In genomic region chr11:85843347-85843692, GRCm38 (mm10) we compare ENCODE assay signal across 8 mouse cellular contexts. TPM values are rescaled to one million over a fixed set of nuclear protein-coding genes. Genes with fewer than 3 reads are reported as not detected.
DNase-seq lines count a peak whose midpoint lies in the region; ATAC-seq and TF ChIP-seq lines count a peak whose summit lies in the region.

No protein-coding gene starts in this region.

- TF ChIP-seq EP300 in liver, embryonic 14.5 days (IDR thresholded peaks at IDR 0.05; ENCODE audit: low read depth), result no peak

- no peaks in the 10 kb centered on the region for H3K9me3 ChIP-seq in hindbrain, embryonic 16.5 days (ENCODE audit: control insufficient read depth, low read length)
- H3K9me3 ChIP-seq in liver, embryonic 14.5 days (ENCODE audit: control insufficient read depth, low read length), result no peaks in the 10 kb centered on the region
- H3K9me3 ChIP-seq in neural tube, embryonic 11.5 days (ENCODE audit: control insufficient read depth, low read length), result no peaks in the 10 kb centered on the region

- H3K27ac ChIP-seq in hindbrain, embryonic 16.5 days (ENCODE audit: low read depth, low read length), result 0 out of 2 replicates have a peak overlapping the region, but pooled peaks have one; percentile 29
- H3K27ac ChIP-seq in liver, embryonic 14.5 days, result no peak overlapping the region
- 0 out of 2 replicates have a peak overlapping the region, but pooled peaks have one; percentile 42 for H3K27ac ChIP-seq in neural tube, embryonic 11.5 days (ENCODE audit: low read depth, low read length)

- peak overlapping the region; percentile 85 for H3K4me2 ChIP-seq in hindbrain, embryonic 16.5 days (ENCODE audit: low read length)
- peak overlapping the region; percentile 72 for H3K4me2 ChIP-seq in liver, embryonic 14.5 days (ENCODE audit: low read depth)
- peak overlapping the region; percentile 88 for H3K4me2 ChIP-seq in neural tube, embryonic 11.5 days (ENCODE audit: low read depth)

- ATAC-seq in hindbrain, embryonic 16.5 days, result peak; percentile 43; the same call in 1 of the 2 replicates
- ATAC-seq in liver, embryonic 14.5 days (ENCODE audit: insufficient read depth), result peak; percentile 22
- peak; percentile 24 for ATAC-seq in neural tube, embryonic 11.5 days (ENCODE audit: insufficient read depth, low FRiP score, low TSS enrichment)

- peak; percentile 49 to 67 for DNase-seq in cerebellum, postnatal 25 days
- no peak for DNase-seq in cerebellum, adult 9-11 months
- DNase-seq in brain, adult 2 months (ENCODE audit: low read depth, low spot score), result peak; percentile 45
- peak; percentile 66 to 76 for DNase-seq in gastrocnemius, adult 8-10 months (ENCODE audit: low spot score in 2 of 2)
- DNase-seq in liver, embryonic 14.5 days (ENCODE audit: low read depth in 3 of 3, low spot score in 3 of 3), result peak in 1 of 3 experiments; percentile 38
- peak; percentile 87 for DNase-seq in neural tube, embryonic 11.5 days (ENCODE audit: low spot score)
- DNase-seq in thymus, postnatal 14 days, result peak; percentile 66

- peaks cover 14% of the 10 kb centered on the region for H3K4me1 ChIP-seq in hindbrain, embryonic 16.5 days (ENCODE audit: control insufficient read depth, insufficient read depth, low read depth, low read length)
- peaks cover 3 to 7% of the 10 kb centered on the region in 2 experiments; a peak in 2 of 4 replicates for H3K4me1 ChIP-seq in liver, embryonic 14.5 days (replicated peaks; ENCODE audit: control insufficient read depth in 2 of 2, insufficient read depth in 2 of 2, low read length in 1 of 2)
- H3K4me1 ChIP-seq in neural tube, embryonic 11.5 days (ENCODE audit: control insufficient read depth, insufficient read depth, low read length), result peaks cover 14% of the 10 kb centered on the region

- 0% methylated on average over 17 of the region's 18 CpGs for WGBS in hindbrain, embryonic 16.5 days
- WGBS in liver, embryonic 14.5 days (ENCODE audit: insufficient replicate concordance), result under 1% methylated on average over 18 of the region's 18 CpGs
- WGBS in neural tube, embryonic 11.5 days, result under 1% methylated on average over 18 of the region's 18 CpGs

- peak overlapping the region; percentile 45; the same call in 1 of the 2 replicates for H3K9ac ChIP-seq in hindbrain, embryonic 16.5 days (ENCODE audit: low read depth, low read length)
- no peak overlapping the region for H3K9ac ChIP-seq in liver, embryonic 14.5 days (replicated peaks)
- 0 out of 2 replicates have a peak overlapping the region, but pooled peaks have one; percentile 5 for H3K9ac ChIP-seq in neural tube, embryonic 11.5 days (ENCODE audit: low read length)

- peak overlapping the region; percentile 44 for H3K4me3 ChIP-seq in hindbrain, embryonic 16.5 days (ENCODE audit: low read length)
- peak overlapping the region; percentile 11 to 46; a peak in 2 of 4 replicates for H3K4me3 ChIP-seq in liver, embryonic 14.5 days (ENCODE audit: insufficient read depth in 1 of 2, low read depth in 2 of 2, low read length in 2 of 2)
- H3K4me3 ChIP-seq in neural tube, embryonic 11.5 days (ENCODE audit: low read depth, low read length), result peak overlapping the region; percentile 33

- TF ChIP-seq CTCF in liver, embryonic 14.5 days (IDR thresholded peaks at IDR 0.05; ENCODE audit: low read depth), result peak; percentile 90

- H3K36me3 ChIP-seq in hindbrain, embryonic 16.5 days (ENCODE audit: control insufficient read depth, insufficient read depth, low read length), result no peaks in the 10 kb centered on the region
- H3K36me3 ChIP-seq in liver, embryonic 14.5 days (replicated peaks; ENCODE audit: control insufficient read depth, insufficient read depth, low read depth), result no peaks in the 10 kb centered on the region
- H3K36me3 ChIP-seq in neural tube, embryonic 11.5 days (ENCODE audit: control insufficient read depth, insufficient read depth, low read length), result no peaks in the 10 kb centered on the region

- peaks cover 74% of the 10 kb centered on the region for H3K27me3 ChIP-seq in hindbrain, embryonic 16.5 days (replicated peaks; ENCODE audit: control insufficient read depth, insufficient read depth, low read length)
- peaks cover 80% of the 10 kb centered on the region for H3K27me3 ChIP-seq in liver, embryonic 14.5 days (ENCODE audit: control insufficient read depth, insufficient read depth, low read length)
- peaks cover 60% of the 10 kb centered on the region for H3K27me3 ChIP-seq in neural tube, embryonic 11.5 days (ENCODE audit: control insufficient read depth, insufficient read depth, low read length)

RNA-seq across cellular contexts. Expression of gene Gm11444, which starts 6.8 kb away (rescaled TPM):
- total RNA-seq in gastrocnemius, adult 8-10 months (2022), result not detected
- polyA plus RNA-seq in hindbrain, embryonic 16.5 days (2015; fragmentation: Nextera tagmentation; extraction: Ambion mirVana), result not detected in 2 replicates
- not detected in 2 replicates for polyA plus RNA-seq in liver, embryonic 14.5 days (2012; rRNA removed)
- not detected in 2 replicates for polyA plus RNA-seq in liver, embryonic 14.5 days (2014; fragmentation: Nextera tagmentation; extraction: Ambion mirVana)
- polyA plus RNA-seq in neural tube, embryonic 11.5 days (2014; fragmentation: Nextera tagmentation; extraction: Ambion mirVana), result not detected in 2 replicates

RNA-seq across cellular contexts. Expression of gene Tbx2, which starts 11.0 kb away (rescaled TPM):
- 1 to 10 TPM in 3 of 4 experiments, under 1 TPM in 1; 0.68 to 2.7 (median 1.7) TPM for total RNA-seq in gastrocnemius, adult 8-10 months (2022)
- 0.64 and 1.0 TPM in 2 replicates for polyA plus RNA-seq in hindbrain, embryonic 16.5 days (2015; fragmentation: Nextera tagmentation; extraction: Ambion mirVana)
- polyA plus RNA-seq in liver, embryonic 14.5 days (2012; rRNA removed), result 0.97 and 1.3 TPM in 2 replicates
- polyA plus RNA-seq in liver, embryonic 14.5 days (2014; fragmentation: Nextera tagmentation; extraction: Ambion mirVana), result 0.15 and 0.29 TPM in 2 replicates
- 4.0 and 4.7 TPM in 2 replicates for polyA plus RNA-seq in neural tube, embryonic 11.5 days (2014; fragmentation: Nextera tagmentation; extraction: Ambion mirVana)

RNA-seq across cellular contexts. Expression of gene Tbx4, which starts 42.9 kb away (rescaled TPM):
- total RNA-seq in gastrocnemius, adult 8-10 months (2022), result 1 to 10 TPM in 2 of 4 experiments, under 1 TPM in 2; 0.89 to 1.3 (median 0.95) TPM
- polyA plus RNA-seq in hindbrain, embryonic 16.5 days (2015; fragmentation: Nextera tagmentation; extraction: Ambion mirVana), result 0.40 TPM in 2 replicates
- polyA plus RNA-seq in liver, embryonic 14.5 days (2012; rRNA removed), result 0.08 TPM in 1 of 2 replicates, not detected in the other
- polyA plus RNA-seq in liver, embryonic 14.5 days (2014; fragmentation: Nextera tagmentation; extraction: Ambion mirVana), result 0.04 TPM in 1 of 2 replicates, not detected in the other
- polyA plus RNA-seq in neural tube, embryonic 11.5 days (2014; fragmentation: Nextera tagmentation; extraction: Ambion mirVana), result 0.20 and 0.24 TPM in 2 replicates
